In the genomic region with DNA sequence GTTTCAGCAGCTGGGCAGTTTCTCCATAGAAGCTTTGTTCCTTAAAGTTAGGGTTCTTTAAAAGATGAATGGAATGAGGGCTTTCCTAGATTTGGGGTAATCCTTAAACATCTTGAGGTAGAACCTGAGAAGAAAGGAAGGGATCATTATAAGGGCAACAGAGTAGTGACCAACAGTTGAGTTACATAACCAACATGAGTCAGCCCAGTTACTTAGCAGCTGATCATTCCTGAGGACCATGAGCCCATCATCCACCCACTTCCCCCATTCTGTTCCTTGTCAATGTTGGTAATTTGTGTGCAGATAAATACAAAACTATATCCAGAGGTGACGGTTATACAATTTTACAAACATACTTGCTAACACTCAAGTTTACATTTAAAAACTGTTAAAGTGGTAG, we compare ENCODE assay signal across 17 mouse cellular contexts. TPM values are rescaled to one million over a fixed set of nuclear protein-coding genes. Genes with fewer than 3 reads are reported as not detected.
"Had no signal": no experiment of that assay in that cellular context is flagged by ENCODE, and none has a peak within 500 bp of the region (broad histone marks: within the 10 kb centered on the region; RNA-seq: fewer than 3 reads in every experiment).

No protein-coding gene starts in this region.

- DNase-seq: kidney, adult 2 months; kidney, postnatal 10 days; kidney, postnatal 4 days; left cerebral cortex, postnatal 4 days; liver, embryonic 13.5 days; lung, adult 2 months; lung, postnatal 14 days; lung, postnatal 4 days; midbrain, embryonic 14.5 days; right cerebral cortex, adult 18-20 months; right cerebral cortex, postnatal 14 days; right cerebral cortex, postnatal 4 days; thymus, postnatal 25 days had no signal

RNA-seq across cellular contexts. Expression of a gene that starts 30.1 kb away (rescaled TPM):
- total RNA-seq: layer of hippocampus, adult 18-20 months; layer of hippocampus, postnatal 14 days; left cerebral cortex, postnatal 14 days; left cerebral cortex, postnatal 4 days; megakaryocyte-erythroid progenitor cell, adult 5-6 weeks had no signal
